Mouse (Mus musculus): ENCODE data around the gene Nfrkb.
A peak's percentile ranks its signal among the peaks of the same experiment; 100 is the strongest.

Gene Nfrkb

GRCm38 (mm10) chr9:31385947-31386354 lies at the start of gene Nfrkb:
TSS of gene Nfrkb (plus strand) at chr9:31386192.
- peak; percentile 98 for DNase-seq (ENCODE audit: low spot score)

GRCm38 (mm10) chr9:31344289-31344831 lies 41.6 kb upstream of the Nfrkb start:
- no peak for DNase-seq (ENCODE audit: low spot score)

- DNase-seq (ENCODE audit: low spot score): no peak
These were observed 39.4 kb upstream of the Nfrkb start for GRCm38 (mm10) chr9:31346575-31347080.

DNA sequence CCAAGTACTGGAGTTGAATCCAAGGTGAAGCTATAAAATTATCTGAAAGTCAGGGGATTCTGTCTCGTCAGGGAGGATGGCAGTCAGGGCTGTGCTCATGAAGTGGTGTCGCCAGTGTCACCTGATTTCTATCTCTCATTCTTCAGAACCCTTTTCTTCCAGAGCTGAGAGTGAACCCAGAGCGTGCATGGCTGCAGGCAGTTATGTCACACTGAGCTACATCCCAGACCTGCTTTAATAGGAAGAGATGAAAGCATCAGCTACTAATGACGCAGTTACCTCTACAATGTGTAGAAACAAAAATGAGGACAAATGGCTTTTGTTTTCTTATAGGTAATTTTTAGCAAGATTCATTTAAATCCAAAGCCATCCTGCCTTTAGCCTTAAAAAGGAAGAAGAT lies 37.5 kb upstream of the Nfrkb start:
- DNase-seq (ENCODE audit: low spot score): no peak

- peak; percentile 85 for DNase-seq (ENCODE audit: low spot score)
These were observed 37.1 kb upstream of the Nfrkb start for GRCm38 (mm10) chr9:31348915-31349314.

DNA sequence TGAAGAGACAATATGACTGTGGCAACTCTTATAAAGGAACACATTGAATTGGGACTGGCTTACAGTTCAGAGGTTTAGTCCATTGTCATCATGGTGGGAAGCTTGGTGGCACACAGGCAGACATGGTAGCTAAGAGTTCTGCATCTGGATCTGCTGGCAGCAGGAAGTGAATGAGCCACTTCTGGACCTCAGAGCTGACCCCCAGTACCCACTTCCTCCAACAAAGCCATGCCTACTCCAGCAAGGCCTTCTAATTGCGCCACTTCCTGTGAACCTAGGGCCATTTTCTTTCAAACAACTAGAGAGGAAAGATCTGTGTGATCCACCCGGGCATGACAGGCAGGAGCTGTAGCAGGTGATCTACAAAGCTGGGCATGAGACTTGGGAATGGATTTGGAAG lies 33.3 kb upstream of the Nfrkb start:
- no peak for DNase-seq (ENCODE audit: low spot score)

DNA sequence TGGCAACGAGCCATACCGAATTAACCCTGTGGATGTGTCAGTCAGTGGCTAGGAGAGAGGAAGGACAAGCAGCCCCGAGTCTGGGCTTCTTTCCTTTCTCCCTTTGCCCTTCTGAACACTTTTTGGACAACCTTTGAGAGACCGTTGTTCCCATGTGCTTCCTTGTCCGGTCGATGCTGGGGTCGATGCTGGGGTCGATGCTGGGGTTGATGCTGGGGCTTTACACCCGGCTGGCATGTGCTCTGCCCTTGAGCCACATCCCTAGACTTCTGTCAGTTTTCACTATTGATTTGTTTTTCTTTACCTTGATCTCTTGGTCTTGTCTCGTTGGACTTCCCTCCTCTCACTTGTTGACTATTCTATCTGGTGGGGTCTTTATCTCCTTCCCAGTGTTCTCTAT lies 32.5 kb upstream of the Nfrkb start:
- DNase-seq (ENCODE audit: low spot score): no peak

DNA sequence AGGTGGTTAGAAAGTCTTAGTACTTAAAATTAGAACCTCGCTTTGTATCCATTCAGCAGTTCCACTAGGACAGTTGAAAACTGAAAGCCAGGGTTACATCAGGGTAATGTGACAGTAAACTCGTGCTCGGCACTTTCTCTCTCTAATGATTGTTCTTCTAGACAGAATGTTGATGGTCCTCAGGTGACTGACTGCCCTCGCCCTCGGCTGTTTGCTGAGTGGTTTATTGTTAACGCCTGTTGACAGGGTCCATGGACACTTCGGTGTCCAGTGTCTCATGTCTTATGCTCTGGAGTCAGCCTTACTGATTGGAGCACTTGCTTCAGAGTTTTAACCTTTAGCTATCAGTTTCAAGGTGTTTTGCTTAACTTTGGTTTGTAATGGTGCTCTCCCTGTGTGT lies 31.9 kb upstream of the Nfrkb start:
- no peak for DNase-seq (ENCODE audit: low spot score)

DNA sequence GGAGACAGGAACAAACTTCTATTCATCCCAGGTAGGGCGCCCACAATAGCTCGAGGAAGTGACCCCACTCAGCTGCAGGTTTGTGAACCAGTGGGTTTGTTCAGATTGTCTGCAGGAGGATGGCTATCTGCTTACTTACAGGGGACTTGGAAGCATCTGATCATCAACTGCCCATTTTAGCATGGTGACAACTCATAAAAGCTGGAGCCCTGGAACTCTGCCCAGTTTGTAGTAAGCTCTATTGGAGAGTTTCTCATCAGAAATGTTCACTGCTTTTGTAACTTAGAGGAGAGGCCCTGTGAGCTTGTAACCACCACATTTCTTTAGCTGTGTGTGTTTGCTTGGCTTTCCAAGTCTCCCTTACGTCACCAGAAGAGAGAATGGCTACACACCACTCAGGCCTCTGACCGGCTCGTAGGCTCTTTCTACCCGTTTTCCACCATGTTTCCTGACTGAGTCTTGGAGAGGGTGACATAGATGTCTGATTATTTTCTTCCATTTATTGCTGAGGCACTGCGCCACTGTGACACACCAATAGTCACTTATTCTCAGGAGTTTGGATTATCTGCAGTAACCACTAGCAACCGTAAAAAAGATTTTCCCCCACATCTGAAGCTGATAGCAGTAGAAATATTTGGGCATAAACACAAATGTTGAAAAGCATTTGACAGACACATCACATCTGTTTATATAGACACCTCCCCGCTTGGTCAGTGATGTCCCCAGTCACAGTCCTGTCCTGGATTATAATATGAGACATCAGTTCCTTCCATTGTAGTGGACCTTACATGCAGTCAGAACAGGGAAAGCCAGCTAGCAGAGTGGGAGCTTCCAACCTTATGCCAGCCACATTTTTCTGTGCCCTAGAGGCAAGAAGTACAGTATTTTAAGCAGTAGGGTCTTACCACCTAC lies 22.0 kb upstream of the Nfrkb start:
- no peak for DNase-seq (ENCODE audit: low spot score)

GRCm38 (mm10) chr9:31365086-31365485 lies 20.9 kb upstream of the Nfrkb start:
- DNase-seq (ENCODE audit: low spot score): no peak

- DNase-seq (ENCODE audit: low spot score): no peak
These were observed 14.3 kb upstream of the Nfrkb start for GRCm38 (mm10) chr9:31371740-31372139.

DNA sequence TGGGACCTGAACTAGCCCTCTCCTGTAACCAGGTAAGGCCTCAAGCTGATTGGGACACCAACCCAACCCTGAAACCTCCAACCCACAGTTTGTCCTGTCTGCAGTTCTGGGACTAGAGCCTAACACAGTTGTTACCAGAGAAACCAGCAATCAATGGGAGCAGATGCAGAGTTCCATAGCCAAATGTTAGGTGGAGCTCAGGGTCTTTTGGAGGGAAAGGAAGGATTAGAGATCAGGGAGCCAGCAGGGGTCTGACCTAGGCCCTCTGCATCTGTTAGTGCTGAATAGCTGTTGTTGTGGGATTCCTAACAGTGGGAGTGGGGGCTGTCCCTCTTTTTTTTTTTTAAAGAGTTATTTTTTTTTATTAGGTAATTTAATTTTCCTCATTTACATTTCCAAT lies 9.3 kb upstream of the Nfrkb start:
- no peak for DNase-seq (ENCODE audit: low spot score)

DNA sequence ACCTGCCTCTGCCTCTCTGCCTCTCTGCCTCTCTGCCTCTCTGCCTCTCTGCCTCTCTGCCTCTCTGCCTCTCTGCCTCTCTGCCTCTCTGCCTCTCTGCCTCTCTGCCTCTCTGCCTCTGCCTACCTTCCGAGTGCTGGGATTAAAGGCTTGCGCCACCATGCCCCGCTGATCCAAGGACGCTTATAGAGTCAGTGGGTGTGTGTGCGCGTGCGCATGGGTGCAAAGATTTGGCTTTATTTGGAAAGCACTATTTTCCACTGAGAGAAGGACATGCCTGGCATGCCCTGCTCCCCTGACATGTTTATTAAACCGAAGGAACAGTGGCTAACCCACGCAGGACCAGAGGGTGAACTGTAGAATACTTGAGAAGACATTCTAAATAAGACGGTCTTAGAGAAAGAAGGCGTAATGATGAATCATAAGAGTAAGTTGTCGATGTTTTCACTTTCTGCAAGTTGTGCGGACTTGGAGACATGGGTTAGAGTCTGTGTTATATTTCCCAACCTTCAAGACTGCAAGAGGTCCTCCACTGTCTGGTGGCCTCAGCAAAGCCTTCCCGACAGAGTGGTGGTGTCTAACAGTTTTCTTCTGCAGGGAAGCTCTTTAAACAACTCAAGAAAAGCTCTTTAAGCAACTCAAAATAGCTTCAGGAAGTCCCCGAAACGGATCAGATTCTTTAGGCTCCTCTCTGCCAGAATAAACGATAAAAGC lies 1.0 kb upstream of the Nfrkb start:
- DNase-seq (ENCODE audit: low spot score): no peak

DNA sequence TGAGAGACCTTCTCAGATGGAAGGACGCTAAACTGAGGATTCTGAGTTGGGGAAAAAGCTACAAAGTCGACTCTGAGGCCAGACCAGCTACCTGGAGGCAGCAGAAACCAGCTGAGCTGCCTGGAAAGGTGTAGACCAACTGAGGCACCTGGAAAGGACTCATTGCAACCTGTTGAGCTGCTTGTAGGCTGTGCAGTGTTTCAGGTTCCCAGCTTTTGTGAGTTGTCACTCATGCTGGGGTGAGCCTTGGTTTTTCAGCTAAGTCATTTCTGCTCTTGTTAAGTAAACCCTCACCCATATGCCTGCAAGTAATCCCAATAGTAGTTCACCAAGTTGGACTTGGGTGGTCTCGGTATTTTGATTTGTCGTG lies 507 bp upstream of the Nfrkb start:
- DNase-seq (ENCODE audit: low spot score): no peak

GRCm38 (mm10) chr9:31386368-31387180 lies 582 bp downstream of the Nfrkb start:
- DNase-seq (ENCODE audit: low spot score): no peak

GRCm38 (mm10) chr9:31387206-31387605 lies 1.2 kb downstream of the Nfrkb start:
- no peak for DNase-seq (ENCODE audit: low spot score)

DNA sequence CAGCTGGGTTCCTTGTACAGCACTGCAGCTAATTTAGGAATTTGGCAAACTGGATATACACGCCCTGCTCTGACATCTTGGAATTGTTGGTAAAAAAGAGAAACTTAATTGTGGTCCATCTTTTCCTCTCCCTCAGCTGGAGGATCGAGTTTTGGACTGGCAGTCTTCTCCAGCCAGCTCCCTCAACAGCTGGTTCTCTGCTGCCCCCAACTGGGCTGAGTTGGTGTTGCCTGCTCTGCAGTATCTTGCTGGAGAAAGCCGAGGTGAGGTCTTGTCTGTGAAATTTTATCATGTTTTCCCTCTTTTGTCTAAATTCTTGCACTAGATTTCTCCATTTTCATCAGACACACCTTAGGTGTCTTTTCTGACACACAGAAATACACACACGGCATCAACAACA lies 14.4 kb downstream of the Nfrkb start:
- peak; percentile 90 for DNase-seq (ENCODE audit: low spot score)

- DNase-seq (ENCODE audit: low spot score): no peak
These were observed 18.3 kb downstream of the Nfrkb start for GRCm38 (mm10) chr9:31404311-31404710.

- DNase-seq (ENCODE audit: low spot score): peak; percentile 59
These were observed 19.2 kb downstream of the Nfrkb start for GRCm38 (mm10) chr9:31405217-31405616.

DNA sequence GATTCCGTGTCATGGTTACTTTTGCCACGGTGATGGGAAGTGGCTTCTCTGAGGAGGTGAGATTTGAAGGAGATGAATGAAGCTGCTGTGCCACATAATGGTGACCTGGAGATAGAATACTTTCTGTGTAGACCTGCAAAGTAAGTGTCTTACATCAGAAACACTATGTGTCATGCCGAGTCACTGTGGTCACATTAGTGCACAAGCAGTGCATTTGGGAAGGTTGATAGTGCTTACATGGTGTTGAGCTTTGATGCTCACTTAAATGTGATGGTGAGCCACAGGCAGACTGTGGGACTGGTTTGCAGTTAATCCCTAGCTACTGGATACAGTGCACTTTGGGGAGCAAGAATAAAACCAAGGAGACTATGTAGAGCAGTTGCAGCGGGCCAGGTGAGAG lies 26.2 kb downstream of the Nfrkb start:
- DNase-seq (ENCODE audit: low spot score): no peak

DNA sequence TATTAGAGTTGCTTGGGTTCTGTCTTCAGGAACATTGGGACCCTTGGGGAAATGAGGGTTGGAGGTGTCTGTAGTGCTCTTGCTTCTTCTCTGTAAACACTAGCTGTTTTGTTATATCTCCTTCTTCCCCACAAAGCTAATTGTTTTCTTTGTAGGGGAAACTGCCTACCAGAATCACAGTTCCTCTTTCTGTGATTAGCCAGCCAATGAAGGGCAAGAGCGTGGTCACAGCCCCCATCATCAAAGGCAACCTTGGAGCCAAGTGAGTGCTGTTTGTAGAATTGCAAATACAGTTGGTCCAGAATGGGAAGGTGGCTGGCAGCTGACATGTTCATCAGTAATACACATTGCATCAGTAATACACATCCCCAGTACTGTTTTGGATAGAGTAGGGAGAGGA lies 32.8 kb downstream of the Nfrkb start:
- DNase-seq (ENCODE audit: low spot score): no peak

GRCm38 (mm10) chr9:31422143-31422542 lies 36.2 kb downstream of the Nfrkb start:
- no peak for DNase-seq (ENCODE audit: low spot score)
